Mouse (Mus musculus) gastrocnemius, adult 2 months (tissue): ENCODE data around the gene Washc2. TPM values are rescaled to one million over a fixed set of nuclear protein-coding genes. Genes with fewer than 3 reads are reported as not detected.
A peak's percentile ranks its signal among the peaks of the same experiment; 100 is the strongest.
"Not testable (repeated sequence)": the region's sequence is repeated elsewhere in the genome, so short reads cannot be mapped to it uniquely, and the experiment has no call there.

ENCODE experiments used
- DNase-seq: peaks from one replicate; pipeline ENCODE4 v3.0.0; 2022
- H3K27ac ChIP-seq: fragments of 200-600 bp; 2 replicates; pipeline ENCODE4 v1.8.1; 2022; ENCODE audit warnings: mild to moderate bottlenecking
- H3K4me3 ChIP-seq: fragments of 200-600 bp; 2 replicates; pipeline ENCODE4 v1.8.1; 2022; ENCODE audit warnings: mild to moderate bottlenecking, moderate library complexity
- CTCF ChIP-seq: fragments of 200-600 bp; IDR thresholded peaks from 2 replicates; pipeline ENCODE4 v1.8.1; 2022; ENCODE audit warnings: antibody characterized with exemption, mild to moderate bottlenecking, moderate library complexity
- intact Hi-C: fragments of 180-260 bp; cut with DNase I; formaldehyde crosslinking; loops from one replicate; pipeline ENCODE4 v1.15.1; 2025
- long read RNA-seq, 2 experiments: library from polyadenylated mRNA; stranded (forward); transcript quantifications; one replicate each; pipeline ENCODE4 v2.0.0; 2021
- total RNA-seq, 2 experiments: library from RNA; stranded (reverse); gene quantifications; 2 replicates each; pipeline ENCODE4 v1.2.3; 2021

Washc2 gene
- total RNA-seq: 10 to 100 TPM; 23.6 to 27.7 TPM
- long read RNA-seq, experiment 1, full-length matches to known transcripts: 18 of 45 reads
- long read RNA-seq, experiment 1, partial matches to known transcripts: 11 of 45 reads
- long read RNA-seq, experiment 1, other reads (novel, unspliced or antisense): 16 of 45 reads
- long read RNA-seq, experiment 2, full-length matches to known transcripts: 25 of 52 reads
- long read RNA-seq, experiment 2, partial matches to known transcripts: 12 of 52 reads
- long read RNA-seq, experiment 2, other reads (novel, unspliced or antisense): 15 of 52 reads

DNA sequence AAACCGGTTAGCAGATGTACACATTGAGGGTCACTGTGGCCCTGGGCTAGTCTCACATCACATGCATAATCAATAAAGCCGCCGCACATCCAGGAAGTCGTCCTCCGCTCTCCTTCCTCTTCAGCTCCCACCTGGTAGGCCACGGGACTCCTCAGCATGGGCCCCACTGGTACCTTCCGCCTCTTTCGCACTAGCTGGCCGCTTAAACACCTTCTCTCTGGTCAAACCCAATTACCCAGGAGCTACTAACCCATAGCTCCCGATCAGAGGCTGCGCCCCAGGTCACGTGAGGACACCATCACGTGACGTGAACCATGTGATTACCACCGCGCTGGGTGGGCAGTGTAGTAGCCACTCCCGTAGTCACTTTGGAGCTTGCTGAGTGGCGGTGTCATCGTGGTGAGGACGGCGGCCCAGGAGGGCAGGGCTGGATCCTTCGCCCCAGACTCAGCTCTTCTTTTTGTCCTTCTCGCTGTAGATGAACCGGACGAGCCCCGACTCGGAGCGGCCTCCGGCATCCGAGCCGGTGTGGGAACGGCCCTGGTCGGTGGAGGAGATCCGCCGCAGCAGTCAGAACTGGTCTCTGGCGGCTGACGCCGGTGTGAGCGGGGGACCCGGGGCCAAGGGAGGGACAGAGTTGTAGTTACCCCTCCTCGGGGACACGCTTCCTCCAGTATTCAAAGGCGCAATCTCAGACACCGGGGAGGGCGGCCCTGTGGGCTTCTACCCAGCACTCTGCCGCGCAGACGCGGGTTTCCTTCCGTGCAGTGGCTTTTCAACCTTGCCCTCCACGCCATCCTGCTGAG, at the start of gene Washc2:
Gene Washc2, plus strand, starts transcription at position 310 of the 806 bp plus-strand sequence.
- Histone ChIP-seq H3K27ac (peak within 1 kb of the TSS; percentile 93), H3K4me3 (peak within 1 kb of the TSS; percentile 92)
- TF ChIP-seq CTCF: no peak
- intact Hi-C loops: no loop called here
- peak; percentile 96 for DNase-seq

DNA sequence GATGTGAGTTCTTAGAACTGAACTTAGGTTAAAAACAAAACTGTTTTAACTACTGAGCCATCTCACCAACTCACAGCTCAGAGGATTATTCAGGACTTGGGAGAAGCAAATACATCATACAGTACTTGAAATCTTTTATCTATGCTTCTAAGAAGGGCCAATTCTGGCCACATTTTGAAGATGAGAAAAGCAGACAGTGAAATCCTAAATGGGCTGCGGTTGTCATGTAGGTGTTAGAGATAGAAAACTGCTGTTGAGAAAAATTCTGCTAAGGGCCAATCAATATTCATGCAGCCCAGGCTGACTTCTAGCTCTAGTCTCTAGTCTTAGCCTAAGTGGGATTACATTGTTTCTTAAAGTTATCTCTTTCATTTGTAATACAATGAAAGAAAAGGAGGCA, 41.5 kb upstream of the Washc2 start:
- Histone ChIP-seq H3K4me3 (no peak overlapping the region), H3K27ac (no peak overlapping the region)
- intact Hi-C loops: no loop called here
- no peak for DNase-seq
- TF ChIP-seq CTCF: no peak

DNA sequence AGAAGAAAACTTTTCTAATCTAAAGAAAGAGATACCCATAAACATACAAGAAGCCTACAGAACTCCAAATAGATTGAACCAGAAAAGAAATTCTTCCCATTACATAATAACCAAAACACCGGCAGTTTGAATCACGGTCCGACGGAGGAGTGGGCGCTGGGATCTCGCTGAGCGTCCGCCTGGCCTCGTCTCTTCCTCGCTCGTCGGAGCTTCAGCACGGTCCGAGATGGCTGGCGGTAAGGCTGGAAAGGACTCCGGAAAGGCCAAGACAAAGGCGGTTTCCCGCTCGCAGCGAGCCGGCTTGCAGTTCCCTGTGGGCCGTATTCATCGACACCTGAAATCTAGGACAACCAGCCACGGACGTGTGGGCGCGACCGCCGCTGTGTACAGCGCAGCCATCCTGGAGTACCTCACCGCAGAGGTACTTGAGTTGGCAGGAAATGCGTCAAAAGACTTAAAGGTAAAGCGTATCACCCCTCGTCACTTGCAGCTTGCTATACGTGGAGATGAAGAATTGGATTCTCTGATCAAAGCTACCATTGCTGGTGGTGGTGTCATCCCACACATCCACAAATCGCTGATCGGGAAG, 34.2 kb upstream of the Washc2 start:
- DNase-seq, H3K4me3 ChIP-seq, H3K27ac ChIP-seq, intact Hi-C loops: not testable (repeated sequence)

DNA sequence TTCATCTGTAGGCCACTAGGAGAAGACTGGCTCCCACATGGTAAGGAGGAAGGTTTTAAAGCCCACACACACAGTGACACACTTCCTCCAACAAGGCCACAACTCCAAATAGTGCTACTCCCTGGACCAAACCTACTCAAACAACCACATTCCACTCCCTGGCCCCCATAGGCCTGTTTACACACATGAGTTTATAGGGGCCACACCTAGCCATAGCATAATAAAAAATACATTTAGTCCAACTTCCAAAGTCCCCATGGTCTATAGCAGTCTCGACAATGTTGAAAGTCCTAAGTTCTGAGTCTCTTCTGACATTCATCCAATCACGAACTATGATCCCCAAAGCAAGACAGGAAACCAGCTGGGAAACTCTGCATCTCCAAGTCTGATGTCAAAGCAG, 29.5 kb upstream of the Washc2 start:
- no peak for TF ChIP-seq CTCF
- no peak overlapping the region for H3K4me3 ChIP-seq
- intact Hi-C loops: no loop called here
- no peak for DNase-seq
- no peak overlapping the region for H3K27ac ChIP-seq

DNA sequence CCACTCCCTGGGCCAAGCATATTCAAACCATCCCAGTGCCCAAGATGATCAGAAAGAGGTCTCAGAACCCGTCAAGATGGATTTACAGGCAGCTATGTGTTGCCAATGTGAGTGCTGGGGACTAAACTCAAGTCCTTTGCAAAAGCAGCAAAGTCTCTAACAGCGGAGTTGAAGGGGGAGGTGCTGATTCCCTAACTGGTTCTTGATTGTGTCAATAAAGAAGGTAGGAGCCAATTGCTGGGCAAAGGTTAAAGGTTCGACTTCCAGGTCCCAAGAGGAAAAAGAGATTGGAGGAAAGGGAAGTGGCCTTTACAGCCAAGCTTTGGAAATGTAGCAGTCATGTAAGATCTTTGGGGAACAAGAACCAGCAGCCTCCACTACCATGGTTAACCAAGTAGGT, 27.1 kb upstream of the Washc2 start:
- Histone ChIP-seq H3K4me3 (no peak overlapping the region), H3K27ac (no peak overlapping the region)

DNA sequence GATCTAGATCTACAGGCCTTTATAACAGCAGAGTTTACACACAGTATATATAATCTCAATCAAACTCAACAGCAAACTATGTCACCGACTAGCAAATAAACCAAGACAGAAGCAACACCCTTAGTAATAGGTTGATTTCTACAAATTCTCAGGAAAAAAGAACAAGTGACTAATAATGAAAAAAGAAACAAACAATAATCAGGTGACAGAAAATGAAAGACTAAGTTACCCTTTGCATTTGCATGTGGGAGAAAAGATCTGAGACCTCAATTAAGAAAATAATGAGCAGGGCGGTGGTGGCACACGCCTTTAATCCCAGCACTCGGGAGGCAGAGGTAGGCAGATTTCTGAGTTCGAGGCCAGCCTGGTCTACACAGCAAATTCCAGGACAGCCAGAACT, 24.3 kb upstream of the Washc2 start:
- no peak overlapping the region for H3K4me3 ChIP-seq
- TF ChIP-seq CTCF: no peak
- intact Hi-C loops: no loop called here
- DNase-seq: no peak
- H3K27ac ChIP-seq: no peak overlapping the region

More for the DNA sequence above, 27.1 kb upstream of the Washc2 start:
- TF ChIP-seq CTCF: no peak
- intact Hi-C loops: no loop called here
- DNase-seq: no peak

DNA sequence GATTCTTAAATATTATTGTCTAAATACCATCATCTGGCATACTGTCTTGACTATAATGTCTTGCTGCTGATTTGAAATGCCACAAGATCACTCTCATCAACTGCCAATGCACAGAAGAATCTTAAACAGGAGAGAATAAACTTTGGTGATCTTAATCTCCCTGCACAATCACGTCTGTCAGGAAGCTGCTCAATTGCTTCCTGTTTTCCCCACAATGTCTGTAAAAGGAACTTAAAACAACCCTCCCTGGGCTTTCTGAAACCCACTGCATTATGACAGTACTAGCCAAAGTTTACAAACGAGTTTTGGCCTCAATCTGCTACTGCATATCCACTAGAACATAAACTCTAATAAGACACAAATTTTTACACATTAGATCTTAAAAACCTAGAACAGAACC, 21.4 kb upstream of the Washc2 start:
- intact Hi-C loops: no loop called here
- TF ChIP-seq CTCF: no peak
- H3K27ac ChIP-seq: 0 out of 2 replicates have a peak overlapping the region, but pooled peaks have one; percentile 16
- DNase-seq: no peak
- no peak overlapping the region for H3K4me3 ChIP-seq

DNA sequence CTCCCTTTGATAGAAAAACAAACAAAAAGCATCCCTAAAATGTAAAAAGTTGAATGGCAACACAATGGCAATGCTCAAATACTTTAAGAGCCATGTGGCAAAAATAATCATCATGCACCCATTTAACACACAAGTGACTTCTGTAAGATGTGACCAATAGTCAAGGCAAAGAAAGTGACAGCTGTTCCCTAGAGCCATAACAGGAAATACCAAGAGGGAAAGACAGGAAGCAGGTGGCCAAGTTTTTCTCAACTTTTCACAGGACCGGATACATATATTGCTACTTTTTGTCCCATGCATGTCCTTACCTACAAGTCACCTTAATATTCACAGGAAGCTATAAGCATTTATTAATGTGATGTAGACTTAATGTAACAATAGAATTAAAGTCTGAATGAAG, 18.4 kb upstream of the Washc2 start:
- Histone ChIP-seq H3K4me3 (peak overlapping the region; percentile 15; the same call in 1 of the 2 replicates), H3K27ac (no peak overlapping the region)
- intact Hi-C loops: no loop called here
- TF ChIP-seq CTCF: no peak
- no peak for DNase-seq

DNA sequence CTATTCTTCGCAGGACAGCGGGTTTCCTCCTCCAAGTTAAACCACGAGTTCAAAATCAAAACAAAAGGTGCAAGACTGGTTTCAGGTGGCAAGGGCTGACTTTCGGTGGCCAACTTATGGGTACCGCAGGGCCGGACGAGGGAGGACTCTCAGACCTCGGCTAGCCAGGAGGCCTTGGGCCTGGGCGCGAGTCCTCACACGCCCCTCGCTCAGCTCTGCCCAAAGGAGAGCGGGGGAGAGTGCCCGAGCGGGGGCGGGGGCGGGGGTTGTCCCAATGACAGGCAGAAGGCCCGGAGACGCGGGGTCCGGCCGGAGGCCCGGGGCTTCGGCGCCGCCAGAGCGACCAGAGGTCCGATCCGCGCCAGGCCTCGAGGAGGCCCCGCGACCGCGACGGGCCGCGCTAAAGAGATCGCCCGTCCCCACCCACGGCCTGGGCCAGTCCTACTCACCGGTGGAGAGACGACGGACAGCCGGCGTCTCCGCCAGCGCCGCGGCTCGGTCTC, 15.0 kb upstream of the Washc2 start:
- intact Hi-C loops: no loop called here
- peak overlapping the region; percentile 96 for H3K4me3 ChIP-seq
- TF ChIP-seq CTCF: no peak
- peak overlapping the region; percentile 94 for H3K27ac ChIP-seq
- DNase-seq: no peak

DNA sequence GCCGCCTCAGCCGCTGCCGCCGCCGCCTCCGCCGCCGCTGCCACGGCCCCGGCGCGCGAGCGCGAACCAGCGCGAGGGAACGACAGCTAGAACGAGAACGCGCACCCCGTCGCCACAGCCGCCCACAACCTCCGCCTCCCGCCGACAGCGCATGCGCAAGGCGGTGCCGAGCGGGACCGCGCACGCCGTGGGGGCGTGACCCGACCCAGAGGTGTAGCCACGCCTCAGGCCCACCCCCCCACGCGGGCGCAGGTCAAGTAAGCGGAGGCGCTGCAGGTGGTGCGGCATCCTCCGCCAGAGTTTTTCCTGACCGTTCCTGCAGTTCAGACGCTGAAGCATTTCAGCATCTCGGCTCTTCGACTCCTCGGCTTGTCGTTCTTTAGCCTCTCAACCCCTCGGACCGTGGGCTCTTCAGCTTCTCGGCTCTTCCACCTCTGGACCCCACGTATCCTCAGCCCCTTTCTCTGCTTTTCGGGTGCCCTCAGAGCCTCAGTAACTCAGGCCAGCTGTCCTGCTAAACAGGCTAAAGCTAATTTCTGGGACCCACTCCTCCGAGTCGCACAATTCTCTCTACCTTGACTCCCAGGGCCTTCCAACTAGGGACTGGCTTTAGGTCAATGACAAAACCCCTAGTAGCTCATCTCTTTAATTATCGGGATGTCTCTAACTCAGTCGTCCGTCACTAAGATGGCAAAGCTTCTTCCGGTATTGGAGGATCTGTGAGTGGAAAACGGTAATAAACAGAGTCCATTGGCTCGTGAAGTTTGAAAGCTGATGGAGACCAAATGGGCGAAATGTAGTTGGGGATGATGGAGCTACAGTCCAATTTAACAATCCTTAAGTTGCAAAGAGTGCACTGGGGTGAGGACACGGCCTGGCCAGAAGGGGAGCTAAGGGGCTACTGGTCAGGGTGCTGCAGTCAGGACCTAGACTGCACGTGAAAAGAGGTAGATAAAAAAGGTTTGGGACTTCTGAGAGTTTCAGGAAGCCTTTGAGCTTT, 14.1 kb upstream of the Washc2 start, which contains the start of gene Tmcc1:
Gene Tmcc1, minus strand, starts transcription at position 93 of the 1,000 bp plus-strand sequence.
- intact Hi-C loops: no loop called here
- DNase-seq: peak; percentile 99
- TF ChIP-seq CTCF: no peak
- peak within 1 kb of the TSS; percentile 96 for H3K4me3 ChIP-seq
- peak within 1 kb of the TSS; percentile 94 for H3K27ac ChIP-seq

DNA sequence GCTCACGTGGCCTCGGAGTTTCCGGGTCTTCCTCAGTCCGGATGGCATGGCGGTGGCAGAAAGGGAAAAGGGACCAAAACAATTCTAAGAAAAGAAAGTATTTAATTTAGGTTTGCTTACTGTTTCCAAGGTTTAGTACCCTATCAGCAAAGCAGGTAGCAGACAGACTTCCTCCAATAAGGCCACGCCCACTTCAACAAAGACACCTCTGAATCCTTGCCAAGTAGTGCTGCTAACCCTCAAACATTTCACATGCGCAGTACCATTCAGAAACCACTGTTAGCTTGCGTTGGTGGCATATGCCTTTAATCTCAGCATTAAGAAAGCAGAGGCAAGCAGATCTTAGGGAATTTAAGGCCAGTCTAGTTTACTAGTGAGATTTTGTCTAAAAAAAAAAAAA, 12.0 kb upstream of the Washc2 start:
- Histone ChIP-seq H3K4me3 (no peak overlapping the region), H3K27ac (no peak overlapping the region)
- intact Hi-C loops: no loop called here
- no peak for TF ChIP-seq CTCF
- no peak for DNase-seq

DNA sequence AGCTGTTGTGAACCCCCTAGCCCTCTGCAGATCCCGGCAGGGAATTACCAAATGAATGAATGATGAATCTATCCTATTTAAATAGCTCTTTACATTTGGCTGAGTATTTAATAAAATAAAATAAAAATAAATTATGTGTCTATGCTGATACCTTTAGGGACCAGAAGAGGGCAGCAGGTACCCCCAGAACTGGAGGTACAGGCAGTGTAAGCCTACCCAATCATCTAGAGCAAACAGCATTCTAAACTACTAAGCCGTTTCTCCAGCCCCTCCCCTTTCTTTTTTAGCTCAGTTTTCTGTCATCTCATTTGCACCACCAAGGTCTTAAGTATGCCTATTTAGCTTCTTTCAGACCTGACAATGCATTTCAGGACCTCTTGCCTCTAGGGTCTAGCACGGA, 9.7 kb upstream of the Washc2 start:
- DNase-seq: no peak
- peak; percentile 64 for TF ChIP-seq CTCF
- Histone ChIP-seq H3K4me3 (no peak overlapping the region), H3K27ac (no peak overlapping the region)
- intact Hi-C loops: no loop called here
